10 mouse cellular contexts compared by ENCODE assay signal in genomic region chr19:22905066-22905482, GRCm38 (mm10).
DNase-seq lines count a peak whose midpoint lies in the region; ATAC-seq and TF ChIP-seq lines count a peak whose summit lies in the region.
"Had no signal": no experiment of that assay in that cellular context is flagged by ENCODE, and none has a peak within 500 bp of the region (broad histone marks: within the 10 kb centered on the region; RNA-seq: fewer than 3 reads in every experiment).

No protein-coding gene starts in this region.

- H3K36me3 ChIP-seq in midbrain, embryonic 13.5 days, result 0 out of 2 replicates have a peak, but pooled peaks cover 4% of the 10 kb centered on the region
- H3K36me3 ChIP-seq in midbrain, embryonic 10.5 days, result no peaks in the 10 kb centered on the region
- H3K36me3 ChIP-seq in forebrain, postnatal 0 days (ENCODE audit: insufficient read depth), result peaks cover 5% of the 10 kb centered on the region; the same call in 1 of the 2 replicates
- no peaks in the 10 kb centered on the region for H3K36me3 ChIP-seq in myocyte (ENCODE audit: control insufficient read depth, insufficient read depth)
- H3K36me3 ChIP-seq: G1E; lung, embryonic 15.5 days had no signal

- DNase-seq in midbrain, embryonic 10.5 days (ENCODE audit: low spot score), result no peak
- DNase-seq in forebrain, postnatal 0 days, result peak; percentile 80
- peak; percentile 59 to 60 for DNase-seq in heart, postnatal 36 days
- no peak for DNase-seq in liver
- no peak for DNase-seq in kidney, postnatal 4 days
- DNase-seq in B cell, adult 2 months, result no peak

- no peak overlapping the region; the same call in 1 of the 2 replicates for H3K9ac ChIP-seq in midbrain, embryonic 13.5 days (replicated peaks)
- H3K9ac ChIP-seq in forebrain, postnatal 0 days, result no peak overlapping the region; the same call in 1 of the 2 replicates
- H3K9ac ChIP-seq: lung, embryonic 15.5 days had no signal

- H3K9me3 ChIP-seq in midbrain, embryonic 13.5 days, result no peaks in the 10 kb centered on the region
- no peaks in the 10 kb centered on the region for H3K9me3 ChIP-seq in midbrain, embryonic 10.5 days (replicated peaks)
- no peaks in the 10 kb centered on the region for H3K9me3 ChIP-seq in forebrain, postnatal 0 days (ENCODE audit: low read length)
- H3K9me3 ChIP-seq: G1E; lung, embryonic 15.5 days had no signal

- intact Hi-C loops in heart, postnatal 36 days (cut with DNase I), result no loop called here

- 80% methylated on average over 11 of the region's 11 CpGs for WGBS in midbrain, embryonic 13.5 days
- WGBS in midbrain, embryonic 10.5 days, result 89% methylated on average over 11 of the region's 11 CpGs
- WGBS in forebrain, postnatal 0 days, result 23% methylated on average over 11 of the region's 11 CpGs

- no peak overlapping the region for H3ac ChIP-seq in myocyte (ENCODE audit: control insufficient read depth, insufficient read length)

- no peak for TF ChIP-seq CTCF in forebrain, postnatal 0 days (IDR thresholded peaks at IDR 0.05; ENCODE audit: low read depth)

- peak overlapping the region; percentile 56; the same call in 1 of the 2 replicates for H3K27ac ChIP-seq in midbrain, embryonic 13.5 days
- no peak overlapping the region for H3K27ac ChIP-seq in midbrain, embryonic 10.5 days (replicated peaks)
- H3K27ac ChIP-seq in forebrain, postnatal 0 days (ENCODE audit: low read depth, low read length), result peak overlapping the region; percentile 80
- H3K27ac ChIP-seq: lung, embryonic 15.5 days had no signal

- no peaks in the 10 kb centered on the region for H3K79me2 ChIP-seq in myocyte (ENCODE audit: control insufficient read depth, insufficient read depth)

- H3K4me2 ChIP-seq in midbrain, embryonic 13.5 days (replicated peaks), result no peak overlapping the region
- H3K4me2 ChIP-seq in forebrain, postnatal 0 days (ENCODE audit: low read depth), result peak overlapping the region; percentile 29
- peak overlapping the region; percentile 50 for H3K4me2 ChIP-seq in myocyte (ENCODE audit: low read depth)
- H3K4me2 ChIP-seq: lung, embryonic 15.5 days had no signal

- H3K27me3 ChIP-seq in midbrain, embryonic 13.5 days, result no peaks in the 10 kb centered on the region
- no peaks in the 10 kb centered on the region for H3K27me3 ChIP-seq in midbrain, embryonic 10.5 days (ENCODE audit: low read depth, poor library complexity, severe bottlenecking)
- H3K27me3 ChIP-seq in forebrain, postnatal 0 days (ENCODE audit: insufficient read depth, low read length), result no peaks in the 10 kb centered on the region
- no peaks in the 10 kb centered on the region for H3K27me3 ChIP-seq in myocyte (ENCODE audit: control insufficient read depth, insufficient read depth, insufficient read length)
- H3K27me3 ChIP-seq: lung, embryonic 15.5 days had no signal

- no peak overlapping the region for H3K4me3 ChIP-seq in midbrain, embryonic 13.5 days (replicated peaks)
- no peak overlapping the region for H3K4me3 ChIP-seq in midbrain, embryonic 10.5 days
- no peak overlapping the region for H3K4me3 ChIP-seq in forebrain, postnatal 0 days (ENCODE audit: low read depth, low read length)
- H3K4me3 ChIP-seq in myocyte, result no peak overlapping the region
- H3K4me3 ChIP-seq: lung, embryonic 15.5 days had no signal

- 0 out of 2 replicates have a peak, but pooled peaks have one; percentile 45 for ATAC-seq in midbrain, embryonic 13.5 days
- peak; percentile 91 for ATAC-seq in forebrain, postnatal 0 days

- H3K4me1 ChIP-seq in midbrain, embryonic 13.5 days (replicated peaks), result peaks cover 6% of the 10 kb centered on the region; the same call in 1 of the 2 replicates
- H3K4me1 ChIP-seq in midbrain, embryonic 10.5 days, result no peaks in the 10 kb centered on the region
- H3K4me1 ChIP-seq in forebrain, postnatal 0 days (ENCODE audit: insufficient read depth), result peaks cover 5% of the 10 kb centered on the region; the same call in 1 of the 2 replicates
- H3K4me1 ChIP-seq: lung, embryonic 15.5 days had no signal

- TF ChIP-seq POLR2A in myocyte (IDR thresholded peaks at IDR 0.05; ENCODE audit: insufficient read length, low read depth), result no peak

TF ChIP-seq in myocyte, 11 proteins besides CTCF, POLR2A, EP300 and RAD21:
- no peak for TF ChIP-seq POLR2AphosphoS2 (IDR thresholded peaks at IDR 0.05; ENCODE audit: insufficient read length, low read depth)
- TF ChIP-seq MAX (IDR thresholded peaks at IDR 0.05; ENCODE audit: low read depth), result no peak
- TF ChIP-seq USF1 (IDR thresholded peaks at IDR 0.05; ENCODE audit: low read depth), result no peak
- no peak for TF ChIP-seq REST (IDR thresholded peaks at IDR 0.05; ENCODE audit: insufficient read depth, insufficient read length)
- no peak for TF ChIP-seq MYOD1 (IDR thresholded peaks at IDR 0.05; ENCODE audit: control insufficient read depth in 1 of 3, insufficient read length in 2 of 3, low read depth in 2 of 3)
- no peak for TF ChIP-seq CEBPB (IDR thresholded peaks at IDR 0.05; ENCODE audit: insufficient read depth, poor library complexity, severe bottlenecking)
- no peak for TF ChIP-seq TCF12 (IDR thresholded peaks at IDR 0.05; ENCODE audit: insufficient read depth, poor library complexity, severe bottlenecking)
- no peak for TF ChIP-seq TCF3 (IDR thresholded peaks at IDR 0.05; ENCODE audit: insufficient read length, low read depth)
- no peak for TF ChIP-seq E2F4 (IDR thresholded peaks at IDR 0.05; ENCODE audit: insufficient read depth)
- no peak for TF ChIP-seq MYOG (IDR thresholded peaks at IDR 0.05; ENCODE audit: control insufficient read depth in 1 of 3, insufficient read depth in 1 of 3, insufficient read length in 2 of 3, low read depth in 2 of 3)
- no peak for TF ChIP-seq SRF (IDR thresholded peaks at IDR 0.05; ENCODE audit: control insufficient read depth, insufficient read length, low read depth)

Comparison
In these comparisons a context has a peak if more than half of its experiments do, and no peak if none do; other contexts are left out.
1. DNase-seq: peak in forebrain, postnatal 0 days (single experiment) and heart, postnatal 36 days (2 of 2); none in midbrain, embryonic 10.5 days (single experiment), liver (single experiment), kidney, postnatal 4 days (0 of 2) and B cell, adult 2 months (0 of 2).